Mouse (Mus musculus) adrenal gland, postnatal 4 days (tissue): ENCODE data around the gene Rnpep. TPM values are rescaled to one million over a fixed set of nuclear protein-coding genes. Genes with fewer than 3 reads are reported as not detected.

Source experiments
- total RNA-seq, 2 experiments: library from RNA; stranded (reverse); gene quantifications; 2 replicates each; pipeline ENCODE4 v1.2.3; 2021

The Rnpep gene
- total RNA-seq, 2 experiments from 2014 or later: 47.3 to 48.8 TPM

Other genes with a start within 250 kb of the Rnpep start
- 1 to 10 TPM; 3.7 to 5.0 TPM for gene Lgr6, start 178.8 kb downstream of the Rnpep start, total RNA-seq
- gene Ptpn7, start 151.4 kb downstream of the Rnpep start, total RNA-seq: 1 to 10 TPM; 1.4 TPM
- 10 to 100 TPM; 62.8 to 73.7 TPM for gene Arl8a, start 137.3 kb downstream of the Rnpep start, total RNA-seq
- gene Gpr37l1, start 116.4 kb downstream of the Rnpep start, total RNA-seq: 1 to 10 TPM in 1 of 2 experiments, under 1 TPM in 1; 0.82 to 1.0 TPM
- gene Elf3, start 25.5 kb downstream of the Rnpep start, total RNA-seq: 1 to 10 TPM in 1 of 2 experiments, under 1 TPM in 1; 0.37 to 4.7 TPM
- 100 to 1,000 TPM; 175 to 176 TPM for gene Timm17a, start 29.7 kb upstream of the Rnpep start, total RNA-seq
- 1 to 10 TPM in 1 of 2 experiments, under 1 TPM in 1; 0.81 to 1.1 TPM for gene Lmod1, start 40.7 kb upstream of the Rnpep start, total RNA-seq
- 10 to 100 TPM; 25.8 to 27.0 TPM for gene Shisa4, start 91.2 kb upstream of the Rnpep start, total RNA-seq
- gene Ipo9, start 146.4 kb upstream of the Rnpep start, total RNA-seq: 100 to 1,000 TPM; 125 to 136 TPM